Mouse (Mus musculus): ENCODE results near the gene Tmub2.

DNA sequence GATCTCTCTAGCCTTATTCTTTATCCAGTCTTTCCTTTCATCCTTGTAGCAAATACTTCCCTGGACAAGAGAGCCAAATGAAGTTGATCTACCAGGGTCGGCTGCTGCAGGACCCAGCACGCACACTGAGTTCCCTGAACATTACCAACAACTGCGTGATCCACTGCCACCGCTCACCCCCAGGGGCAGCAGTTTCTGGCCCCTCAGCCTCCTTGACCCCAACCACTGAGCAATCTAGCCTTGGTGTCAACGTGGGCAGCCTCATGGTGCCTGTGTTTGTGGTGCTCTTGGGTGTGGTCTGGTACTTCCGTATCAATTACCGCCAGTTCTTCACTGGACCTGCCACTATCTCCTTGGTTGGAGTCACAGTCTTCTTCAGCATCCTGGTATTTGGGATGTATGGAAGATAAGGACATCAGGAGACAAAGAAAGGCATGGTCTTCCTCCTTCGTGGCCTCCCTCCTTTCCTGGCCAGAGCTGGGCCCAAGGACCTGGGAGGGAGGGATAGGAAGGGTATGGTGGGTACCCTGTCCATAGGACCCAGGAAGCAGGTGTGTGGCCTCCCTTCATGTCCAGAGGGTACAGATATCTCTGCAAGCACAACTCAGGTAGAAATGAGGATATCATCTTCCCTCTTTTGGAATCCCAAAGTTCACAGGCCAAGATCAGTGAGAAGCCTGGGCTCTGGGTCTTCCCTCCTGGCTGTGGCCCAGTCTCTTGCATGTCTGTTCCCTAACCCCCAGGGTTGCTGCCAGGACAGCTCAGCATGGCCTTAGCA is 3.5 kb downstream of the Tmub2 start:
- no peak for TF ChIP-seq BHLHE40 (IDR thresholded peaks at IDR 0.05; ENCODE audit: low read depth, low read length)
- no peak for TF ChIP-seq MAFK (IDR thresholded peaks at IDR 0.05; ENCODE audit: insufficient replicate concordance, low read length)
- TF ChIP-seq CTCF (conservative IDR thresholded peaks at IDR 0.05 in 1 of 2, IDR thresholded peaks at IDR 0.05 in 1 of 2; ENCODE audit: low read depth in 2 of 2, low read length in 2 of 2): no peak
- TF ChIP-seq JUN (IDR thresholded peaks at IDR 0.05; ENCODE audit: insufficient read depth, low read depth, low read length): no peak
- TF ChIP-seq HCFC1 (IDR thresholded peaks at IDR 0.05; ENCODE audit: low read depth, low read length): no peak
- no peak for TF ChIP-seq ZNF384 (IDR thresholded peaks at IDR 0.05; ENCODE audit: low read depth, low read length)
- TF ChIP-seq EP300 (IDR thresholded peaks at IDR 0.05; ENCODE audit: low read length): no peak
- TF ChIP-seq UBTF (IDR thresholded peaks at IDR 0.05; ENCODE audit: low read depth, low read length): no peak
- TF ChIP-seq MEF2A (IDR thresholded peaks at IDR 0.05; ENCODE audit: borderline replicate concordance, low read depth, low read length): no peak
- TF ChIP-seq ETS1 (conservative IDR thresholded peaks at IDR 0.05; ENCODE audit: low read depth, low read length): no peak
- no peak for TF ChIP-seq NRF1 (IDR thresholded peaks at IDR 0.05; ENCODE audit: low read depth, low read length)
- 0 out of 2 replicates have a peak, but pooled peaks have one; percentile 20 for TF ChIP-seq POLR2A (IDR thresholded peaks at IDR 0.05; ENCODE audit: low read depth, low read length)
- TF ChIP-seq POLR2AphosphoS2 (IDR thresholded peaks at IDR 0.05; ENCODE audit: low read depth, low read length): peak; percentile 29; the same call in 1 of the 2 replicates

Data from CH12.LX (cell line).